Mouse (Mus musculus): ENCODE measurements around the gene Exosc10.

Gene Exosc10

GRCm38 (mm10) chr4:148562676-148563075 is 4.4 kb downstream of the Exosc10 start:
- in situ Hi-C loops (cut with MboI; ENCODE audit: low pct_unique_long_range_greater_than_20kb in 1 of 2, low sequenced_read_pairs in 2 of 2, unreplicated experiment in 1 of 2), result no loop called here

- in situ Hi-C loops (cut with MboI; ENCODE audit: low pct_unique_long_range_greater_than_20kb in 1 of 2, low sequenced_read_pairs in 2 of 2, unreplicated experiment in 1 of 2), result no loop called here
Measured at GRCm38 (mm10) chr4:148563595-148563994, 5.4 kb downstream of the Exosc10 start.

- in situ Hi-C loops (cut with MboI; ENCODE audit: low pct_unique_long_range_greater_than_20kb in 1 of 2, low sequenced_read_pairs in 2 of 2, unreplicated experiment in 1 of 2), result no loop called here
Measured at GRCm38 (mm10) chr4:148570138-148570537, 11.9 kb downstream of the Exosc10 start.

DNA sequence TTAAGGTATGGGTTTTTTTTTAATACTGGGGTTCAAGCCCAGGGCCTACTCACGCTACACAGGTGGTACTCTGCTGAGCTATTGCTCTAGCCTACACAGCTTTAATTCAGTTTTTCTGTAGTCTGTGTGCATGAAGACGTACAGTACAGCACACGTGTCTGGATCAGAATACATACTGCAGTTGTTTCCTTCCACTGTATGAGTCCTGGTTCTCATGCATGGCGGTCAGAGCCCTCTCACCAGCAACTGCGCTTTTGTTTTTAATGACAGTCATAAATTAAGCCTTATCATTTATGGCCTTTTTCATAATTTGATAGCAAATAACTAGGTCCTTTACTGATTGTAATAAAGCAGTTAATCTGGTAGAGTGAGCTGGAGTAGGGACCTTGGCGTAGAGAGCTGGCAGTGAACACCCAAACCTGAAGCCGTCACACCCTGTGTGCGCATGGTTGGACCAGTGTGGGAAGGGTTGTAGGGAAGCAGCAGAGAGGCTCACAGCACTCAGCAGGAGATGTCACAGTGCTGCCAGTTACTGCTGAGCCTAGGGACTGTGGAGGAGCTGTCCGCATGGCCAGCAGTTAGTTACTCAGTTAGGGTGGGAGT is 12.6 kb downstream of the Exosc10 start:
- in situ Hi-C loops (cut with MboI; ENCODE audit: low pct_unique_long_range_greater_than_20kb in 1 of 2, low sequenced_read_pairs in 2 of 2, unreplicated experiment in 1 of 2), result no loop called here

DNA sequence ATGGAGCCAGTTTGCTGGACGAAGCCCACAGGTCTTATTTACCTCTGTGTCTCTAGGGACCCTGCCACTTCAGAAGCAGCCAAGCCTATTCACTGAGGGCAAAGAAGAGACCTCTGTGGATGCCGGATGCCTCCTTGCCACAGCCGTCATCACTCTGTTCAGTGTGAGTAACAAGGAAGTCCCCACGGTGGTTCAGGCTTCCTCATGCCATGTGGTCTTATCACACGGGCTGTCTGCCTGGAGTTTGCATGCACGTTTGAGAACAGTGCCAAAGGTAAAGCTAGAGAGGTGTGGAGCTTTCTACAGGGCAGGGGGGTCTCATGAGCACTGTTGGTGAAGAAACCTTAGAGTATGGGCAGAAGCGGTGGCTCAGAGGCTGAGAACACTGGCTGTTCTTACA is 15.0 kb downstream of the Exosc10 start:
- in situ Hi-C loops (cut with MboI; ENCODE audit: low pct_unique_long_range_greater_than_20kb in 1 of 2, low sequenced_read_pairs in 2 of 2, unreplicated experiment in 1 of 2), result no loop called here

- in situ Hi-C loops (cut with MboI; ENCODE audit: low pct_unique_long_range_greater_than_20kb in 1 of 2, low sequenced_read_pairs in 2 of 2, unreplicated experiment in 1 of 2), result loop anchor here in 1 of 2 experiments (25.0 kb wide), 1 partner anchor 543 kb away; the partner anchor contains the start of genes Clcn6 and Mthfr
Measured at GRCm38 (mm10) chr4:148580765-148581164, 22.5 kb downstream of the Exosc10 start.

DNA sequence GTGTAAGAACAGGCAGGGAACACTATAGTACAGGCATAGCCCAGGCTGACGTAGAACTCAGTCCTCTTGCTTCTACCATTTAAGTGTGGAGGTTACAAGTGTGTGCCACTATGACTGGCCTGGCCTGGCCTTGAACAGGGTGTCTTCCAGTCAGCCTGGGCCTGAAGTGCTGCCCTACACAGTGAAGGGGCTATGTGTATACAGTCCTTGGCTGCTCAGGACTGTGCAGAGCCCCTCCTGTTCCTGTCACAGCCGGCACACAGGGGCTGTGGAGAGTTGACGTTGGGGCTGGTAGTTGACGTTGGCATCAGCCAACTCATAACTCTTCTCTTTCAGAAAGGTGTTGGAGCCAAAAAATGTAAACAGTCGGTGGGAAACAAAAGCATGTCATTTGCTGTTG is 23.2 kb downstream of the Exosc10 start:
- in situ Hi-C loops (cut with MboI; ENCODE audit: low pct_unique_long_range_greater_than_20kb in 1 of 2, low sequenced_read_pairs in 2 of 2, unreplicated experiment in 1 of 2), result loop anchor here in 1 of 2 experiments (25.0 kb wide), 1 partner anchor 544 kb away; the partner anchor contains the start of genes Clcn6 and Mthfr

DNA sequence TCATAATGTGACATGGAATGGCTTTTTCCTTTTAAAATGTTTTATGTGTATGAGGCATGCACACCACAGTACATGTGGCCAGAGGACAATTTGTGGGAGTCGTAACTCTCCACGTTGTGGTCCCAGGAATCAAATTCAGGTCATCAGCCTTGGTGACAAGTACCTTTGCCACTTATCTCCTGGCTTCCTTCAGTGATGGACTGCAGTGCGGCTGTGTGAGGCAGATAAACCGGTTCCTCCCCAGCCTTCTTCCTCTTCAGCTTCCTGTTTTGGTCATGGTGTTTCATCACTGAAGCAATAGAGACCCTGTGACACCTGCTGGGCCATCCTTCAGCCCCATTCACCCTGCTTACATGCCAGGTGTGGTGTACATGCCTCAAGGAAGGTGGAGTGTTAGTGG is 25.0 kb downstream of the Exosc10 start:
- in situ Hi-C loops (cut with MboI; ENCODE audit: low pct_unique_long_range_greater_than_20kb in 1 of 2, low sequenced_read_pairs in 2 of 2, unreplicated experiment in 1 of 2), result loop anchor here in 1 of 2 experiments (25.0 kb wide), 1 partner anchor 546 kb away; the partner anchor contains the start of genes Clcn6 and Mthfr

DNA sequence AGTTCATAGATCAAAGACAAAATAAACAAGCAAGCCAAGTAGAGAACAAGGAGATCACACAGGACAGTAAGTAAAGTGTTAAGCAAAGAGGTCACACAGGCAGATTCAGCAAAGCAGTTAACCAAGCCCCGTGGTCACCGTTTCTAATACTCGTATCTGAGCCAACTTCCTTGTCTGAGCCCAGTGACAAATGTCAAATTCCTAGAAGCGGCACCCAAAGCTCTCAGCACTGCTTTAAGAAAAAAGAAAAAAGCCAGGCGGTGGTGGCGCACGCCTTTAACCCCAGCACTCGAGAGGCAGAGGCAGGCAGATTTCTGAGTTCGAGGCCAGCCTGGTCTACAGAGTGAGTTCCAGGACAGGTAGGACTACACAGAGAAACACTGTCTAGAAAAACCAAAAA is 28.4 kb downstream of the Exosc10 start:
- in situ Hi-C loops (cut with MboI; ENCODE audit: low pct_unique_long_range_greater_than_20kb in 1 of 2, low sequenced_read_pairs in 2 of 2, unreplicated experiment in 1 of 2), result loop anchor here in 1 of 2 experiments (25.0 kb wide), 1 partner anchor 549 kb away; the partner anchor contains the start of genes Clcn6 and Mthfr

- in situ Hi-C loops (cut with MboI; ENCODE audit: low pct_unique_long_range_greater_than_20kb in 1 of 2, low sequenced_read_pairs in 2 of 2, unreplicated experiment in 1 of 2), result loop anchor here in 1 of 2 experiments (25.0 kb wide), 1 partner anchor 551 kb away; the partner anchor contains the start of genes Clcn6 and Mthfr
Measured at GRCm38 (mm10) chr4:148588793-148589192, 30.6 kb downstream of the Exosc10 start.

DNA sequence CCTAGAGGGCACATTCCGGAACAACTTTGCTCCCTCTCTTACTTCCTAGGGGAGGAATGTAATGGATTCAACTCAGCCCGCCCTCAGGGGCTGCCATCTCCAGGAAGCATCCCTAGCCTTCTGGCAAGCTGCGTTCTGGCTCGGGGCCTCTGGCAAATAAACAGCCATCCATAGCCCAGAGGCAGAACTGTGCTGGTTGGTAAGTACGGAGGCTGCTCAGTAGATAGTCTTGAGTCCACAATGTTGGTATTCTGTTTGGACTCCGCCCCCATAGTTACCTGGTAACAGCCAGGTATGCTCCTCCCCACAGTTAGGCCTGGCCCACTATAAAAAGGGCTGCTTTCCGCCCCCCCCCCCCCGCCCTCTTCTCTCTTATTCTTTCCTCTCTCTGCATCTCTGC is 31.3 kb downstream of the Exosc10 start:
- in situ Hi-C loops (cut with MboI; ENCODE audit: low pct_unique_long_range_greater_than_20kb in 1 of 2, low sequenced_read_pairs in 2 of 2, unreplicated experiment in 1 of 2), result loop anchor here in 1 of 2 experiments (25.0 kb wide), 1 partner anchor 552 kb away; the partner anchor contains the start of genes Clcn6 and Mthfr

DNA sequence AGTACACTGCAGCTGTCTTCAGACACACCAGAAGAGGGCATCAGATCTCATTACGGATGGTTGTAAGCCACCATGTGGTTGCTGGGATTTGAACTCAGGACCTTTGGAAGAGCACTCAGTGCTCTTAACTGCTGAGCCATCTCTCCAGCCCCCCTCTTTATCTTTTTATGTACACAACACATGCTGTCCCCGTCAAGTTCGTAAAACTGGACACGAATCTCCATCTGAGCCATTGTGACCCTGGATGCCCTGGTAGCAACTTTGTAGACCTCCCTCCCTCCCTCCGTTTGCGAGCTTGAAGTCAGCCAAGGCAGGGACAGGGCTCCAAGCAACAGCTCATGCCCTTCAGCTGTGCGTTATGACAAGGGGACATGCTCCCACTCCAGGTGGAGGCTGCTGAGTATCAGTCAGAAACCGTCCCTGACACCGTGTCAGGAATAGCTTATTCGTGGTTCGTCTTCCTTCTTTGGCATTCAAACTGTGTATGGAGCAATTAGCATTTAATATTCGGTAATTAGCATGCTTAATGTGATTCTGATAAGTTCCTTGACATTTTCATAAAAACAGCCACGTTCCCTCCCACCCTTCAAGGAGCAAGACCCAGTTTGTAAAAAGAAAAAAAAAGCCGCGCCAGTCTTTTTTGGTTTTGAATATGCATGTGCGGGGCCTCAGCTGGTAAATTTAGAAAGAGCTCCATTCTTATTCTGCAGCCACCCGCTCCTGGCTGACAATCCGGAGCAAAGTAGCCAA is 32.4 kb downstream of the Exosc10 start:
- in situ Hi-C loops (cut with MboI; ENCODE audit: low pct_unique_long_range_greater_than_20kb in 1 of 2, low sequenced_read_pairs in 2 of 2, unreplicated experiment in 1 of 2), result loop anchor here in 1 of 2 experiments (25.0 kb wide), 1 partner anchor 553 kb away; the partner anchor contains the start of genes Clcn6 and Mthfr

GRCm38 (mm10) chr4:148591171-148591630 is 33.0 kb downstream of the Exosc10 start, which contains the start of gene Srm:
Gene Srm, plus strand, starts transcription at chr4:148591503.
- in situ Hi-C loops (cut with MboI; ENCODE audit: low pct_unique_long_range_greater_than_20kb in 1 of 2, low sequenced_read_pairs in 2 of 2, unreplicated experiment in 1 of 2), result loop anchor here in 1 of 2 experiments (25.0 kb wide), 1 partner anchor 554 kb away; the partner anchor contains the start of genes Clcn6 and Mthfr

DNA sequence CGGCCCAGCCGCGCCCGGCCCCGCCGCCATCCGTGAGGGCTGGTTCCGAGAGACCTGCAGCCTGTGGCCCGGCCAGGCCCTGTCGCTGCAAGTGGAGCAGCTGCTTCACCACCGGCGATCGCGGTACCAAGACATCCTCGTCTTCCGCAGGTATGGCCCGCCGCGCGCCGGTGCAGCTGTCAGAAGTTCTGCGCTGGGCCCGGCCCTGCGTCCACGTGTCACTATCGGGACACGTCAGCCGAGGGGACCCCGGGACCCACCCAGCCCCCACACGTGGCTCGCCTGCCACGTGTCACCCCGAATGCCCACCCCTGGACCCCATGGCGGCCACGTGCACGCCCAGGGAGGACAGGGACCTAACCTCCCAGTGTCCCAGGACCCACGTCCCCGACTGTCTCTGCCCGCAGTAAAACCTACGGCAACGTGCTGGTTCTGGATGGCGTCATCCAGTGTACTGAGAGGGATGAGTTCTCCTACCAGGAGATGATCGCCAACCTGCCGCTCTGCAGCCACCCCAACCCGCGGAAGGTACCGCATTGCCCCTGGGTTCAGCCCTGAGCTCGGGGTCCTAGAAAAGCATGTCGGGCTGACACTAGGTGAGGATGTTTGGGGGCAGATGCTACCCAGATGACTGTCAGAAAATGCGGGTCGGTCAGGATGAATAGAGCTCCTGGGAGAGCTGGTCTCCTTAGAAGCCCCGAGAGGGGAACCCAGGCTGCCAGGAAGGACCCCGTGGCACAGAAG is 33.6 kb downstream of the Exosc10 start:
- in situ Hi-C loops (cut with MboI; ENCODE audit: low pct_unique_long_range_greater_than_20kb in 1 of 2, low sequenced_read_pairs in 2 of 2, unreplicated experiment in 1 of 2), result loop anchor here in 1 of 2 experiments (25.0 kb wide), 1 partner anchor 555 kb away; the partner anchor contains the start of genes Clcn6 and Mthfr

- in situ Hi-C loops (cut with MboI; ENCODE audit: low pct_unique_long_range_greater_than_20kb in 1 of 2, low sequenced_read_pairs in 2 of 2, unreplicated experiment in 1 of 2), result loop anchor here in 1 of 2 experiments (25.0 kb wide), 1 partner anchor 557 kb away; the partner anchor contains the start of genes Clcn6 and Mthfr
Measured at GRCm38 (mm10) chr4:148593996-148594395, 35.8 kb downstream of the Exosc10 start.

GRCm38 (mm10) chr4:148595916-148596315 is 37.7 kb downstream of the Exosc10 start:
- in situ Hi-C loops (cut with MboI; ENCODE audit: low pct_unique_long_range_greater_than_20kb in 1 of 2, low sequenced_read_pairs in 2 of 2, unreplicated experiment in 1 of 2), result loop anchor here in 1 of 2 experiments (25.0 kb wide), 1 partner anchor 559 kb away; the partner anchor contains the start of genes Clcn6 and Mthfr

DNA sequence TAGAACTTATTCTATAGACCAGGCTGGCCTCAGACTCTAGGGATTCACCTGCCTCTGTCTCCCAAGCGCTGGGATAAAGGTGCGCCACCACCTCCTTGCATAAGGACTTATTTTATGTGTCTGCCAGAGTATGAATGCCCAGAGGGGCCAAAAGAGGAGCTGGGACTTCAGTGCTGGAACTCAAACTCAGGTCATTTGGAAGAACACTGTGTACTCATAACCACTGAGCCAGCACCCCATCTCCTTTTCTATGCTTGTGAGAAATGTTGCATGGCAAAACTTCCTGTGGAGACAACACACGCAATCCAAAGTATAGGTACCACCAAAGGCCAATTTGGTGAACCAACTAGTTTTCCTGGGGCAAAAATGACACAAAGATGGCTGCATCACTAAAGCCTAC is 38.5 kb downstream of the Exosc10 start:
- in situ Hi-C loops (cut with MboI; ENCODE audit: low pct_unique_long_range_greater_than_20kb in 1 of 2, low sequenced_read_pairs in 2 of 2, unreplicated experiment in 1 of 2), result loop anchor here in 1 of 2 experiments (25.0 kb wide), 1 partner anchor 559 kb away; the partner anchor contains the start of genes Clcn6 and Mthfr

DNA sequence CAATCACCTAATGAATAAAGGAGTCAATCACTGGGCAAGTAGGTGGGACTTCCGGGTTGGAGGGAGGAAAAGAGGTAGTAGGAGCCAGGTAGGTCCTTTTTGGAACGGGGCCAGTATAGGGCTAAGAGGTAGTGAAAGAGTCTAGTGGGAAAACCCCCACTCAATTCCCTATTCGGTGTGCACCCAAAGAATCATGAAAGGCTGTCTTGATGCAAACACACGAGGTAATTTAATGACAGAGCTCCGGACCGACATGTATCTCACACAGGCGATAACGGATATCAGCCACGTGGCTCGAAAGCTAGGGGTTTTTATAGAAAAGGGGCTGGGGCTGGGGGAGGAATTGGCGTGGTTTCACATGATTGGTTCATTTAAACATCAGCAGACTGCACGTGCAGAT is 40.6 kb downstream of the Exosc10 start:
- in situ Hi-C loops (cut with MboI; ENCODE audit: low pct_unique_long_range_greater_than_20kb in 1 of 2, low sequenced_read_pairs in 2 of 2, unreplicated experiment in 1 of 2), result loop anchor here in 1 of 2 experiments (25.0 kb wide), 1 partner anchor 562 kb away; the partner anchor contains the start of genes Clcn6 and Mthfr
